8 mouse cellular contexts compared by ENCODE assay signal in the genomic region with DNA sequence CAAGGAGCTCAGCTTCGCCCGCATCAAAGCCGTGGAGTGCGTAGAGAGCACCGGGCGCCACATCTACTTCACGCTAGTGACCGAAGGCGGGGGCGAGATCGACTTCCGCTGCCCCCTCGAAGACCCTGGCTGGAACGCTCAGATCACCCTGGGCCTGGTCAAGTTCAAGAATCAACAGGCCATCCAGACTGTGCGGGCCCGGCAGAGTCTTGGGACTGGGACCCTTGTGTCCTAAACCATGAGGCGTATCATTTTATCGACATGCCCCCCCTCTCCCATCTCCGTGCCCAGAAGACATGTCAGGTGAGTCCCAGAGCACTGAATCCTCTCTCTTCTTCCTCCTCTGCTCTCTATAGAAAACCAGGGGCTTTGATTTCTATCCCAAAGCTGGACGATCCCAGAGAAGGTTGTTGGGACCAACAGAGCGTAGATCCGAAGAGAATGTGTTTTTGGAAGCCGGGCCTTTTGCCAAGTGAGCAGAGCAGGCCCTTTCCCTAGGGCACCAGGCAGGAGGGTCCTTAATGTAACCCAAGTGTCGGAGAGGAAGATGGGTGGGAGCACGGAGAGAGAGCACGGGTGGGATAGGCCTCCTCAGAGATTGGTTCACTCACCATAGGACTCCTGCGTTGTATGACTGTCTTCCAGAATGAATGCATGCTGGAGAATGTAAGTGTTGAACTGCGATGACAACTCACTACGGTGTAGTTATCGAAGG. TPM values are rescaled to one million over a fixed set of nuclear protein-coding genes. Genes with fewer than 3 reads are reported as not detected.
A peak's percentile ranks its signal among the peaks of the same experiment; 100 is the strongest.
DNase-seq lines count a peak whose midpoint lies in the region; ATAC-seq and TF ChIP-seq lines count a peak whose summit lies in the region.

No protein-coding gene starts in this region.

- H3K9me3 ChIP-seq in embryonic facial prominence, embryonic 14.5 days (ENCODE audit: control insufficient read depth, low read length) = no peaks in the 10 kb centered on the region
- no peaks in the 10 kb centered on the region for H3K9me3 ChIP-seq in limb, embryonic 10.5 days (replicated peaks)
- no peaks in the 10 kb centered on the region for H3K9me3 ChIP-seq in neural tube, embryonic 13.5 days

- no peak for TF ChIP-seq CTCF in liver, adult 2 months (IDR thresholded peaks at IDR 0.05; ENCODE audit: low read depth, low read length)

- peak overlapping the region; percentile 68 for H3K4me3 ChIP-seq in liver, adult 2 months (ENCODE audit: insufficient read depth, low read depth, low read length)
- H3K4me3 ChIP-seq in embryonic facial prominence, embryonic 14.5 days (ENCODE audit: low read depth, low read length) = peak overlapping the region; percentile 81
- peak overlapping the region; percentile 71 for H3K4me3 ChIP-seq in limb, embryonic 10.5 days
- H3K4me3 ChIP-seq in neural tube, embryonic 13.5 days = peak overlapping the region; percentile 53

- no peak for TF ChIP-seq POLR2A in liver, adult 2 months (IDR thresholded peaks at IDR 0.05; ENCODE audit: extremely low read depth, insufficient read depth, low read length)

- ATAC-seq in embryonic facial prominence, embryonic 14.5 days (ENCODE audit: low read depth) = no peak
- ATAC-seq in neural tube, embryonic 13.5 days (ENCODE audit: low read depth) = peak; percentile 29

- H3K4me2 ChIP-seq in embryonic facial prominence, embryonic 14.5 days (ENCODE audit: low read depth, low read length) = peak overlapping the region; percentile 73
- H3K4me2 ChIP-seq in neural tube, embryonic 13.5 days = peak overlapping the region; percentile 89

- WGBS in liver, adult 2 months = 34% methylated on average over 30 of the region's 30 CpGs
- WGBS in embryonic facial prominence, embryonic 14.5 days = 16% methylated on average over 27 of the region's 30 CpGs
- WGBS in limb, embryonic 10.5 days = 29% methylated on average over 30 of the region's 30 CpGs
- 27% methylated on average over 30 of the region's 30 CpGs for WGBS in neural tube, embryonic 13.5 days

- no peaks in the 10 kb centered on the region for H3K36me3 ChIP-seq in liver, adult 2 months (ENCODE audit: control insufficient read depth, insufficient read depth, low read length)
- H3K36me3 ChIP-seq in embryonic facial prominence, embryonic 14.5 days (ENCODE audit: control insufficient read depth, insufficient read depth, low read length) = peaks cover 18% of the 10 kb centered on the region
- peaks cover 13% of the 10 kb centered on the region for H3K36me3 ChIP-seq in limb, embryonic 10.5 days
- no peaks in the 10 kb centered on the region for H3K36me3 ChIP-seq in neural tube, embryonic 13.5 days

- DNase-seq in liver, adult 2 months (ENCODE audit: extremely low read depth, low read depth, low spot score) = no peak
- DNase-seq in liver = no peak
- DNase-seq in embryonic facial prominence, embryonic 14.5 days (ENCODE audit: low spot score) = no peak
- DNase-seq in limb, embryonic 10.5 days (ENCODE audit: low spot score) = no peak
- no peak for DNase-seq in cerebellum, adult 11-12 months
- no peak for DNase-seq in layer of hippocampus, postnatal 10 days (ENCODE audit: low spot score in 2 of 2)
- no peak for DNase-seq in spleen, postnatal 36 days (ENCODE audit: low spot score in 2 of 2)

- no peaks in the 10 kb centered on the region for H3K79me2 ChIP-seq in liver, adult 2 months (ENCODE audit: control insufficient read depth, insufficient read depth, low read length)

- H3K27me3 ChIP-seq in liver, adult 2 months (ENCODE audit: control insufficient read depth, insufficient read depth, low read length) = peaks cover 11% of the 10 kb centered on the region; the same call in 1 of the 2 replicates
- no peaks in the 10 kb centered on the region for H3K27me3 ChIP-seq in embryonic facial prominence, embryonic 14.5 days (replicated peaks; ENCODE audit: control insufficient read depth, insufficient read depth, low read length)
- peaks cover 25% of the 10 kb centered on the region for H3K27me3 ChIP-seq in limb, embryonic 10.5 days (ENCODE audit: low read depth, poor library complexity, severe bottlenecking)
- H3K27me3 ChIP-seq in neural tube, embryonic 13.5 days = 0 out of 2 replicates have a peak, but pooled peaks cover 4% of the 10 kb centered on the region

- H3K9ac ChIP-seq in liver, adult 2 months (ENCODE audit: low read depth, low read length) = peak overlapping the region; percentile 76
- H3K9ac ChIP-seq in embryonic facial prominence, embryonic 14.5 days (ENCODE audit: low read depth, low read length) = peak overlapping the region; percentile 94
- peak overlapping the region; percentile 84 for H3K9ac ChIP-seq in neural tube, embryonic 13.5 days

- no peak overlapping the region for H3K27ac ChIP-seq in liver, adult 2 months (replicated peaks; ENCODE audit: insufficient read depth, low read depth, low read length)
- peak overlapping the region; percentile 90 for H3K27ac ChIP-seq in embryonic facial prominence, embryonic 14.5 days (replicated peaks; ENCODE audit: low read depth, low read length)
- H3K27ac ChIP-seq in limb, embryonic 10.5 days = peak overlapping the region; percentile 93
- peak overlapping the region; percentile 76 for H3K27ac ChIP-seq in neural tube, embryonic 13.5 days (replicated peaks)

- no peaks in the 10 kb centered on the region for H3K4me1 ChIP-seq in liver, adult 2 months (ENCODE audit: control insufficient read depth, insufficient read depth, low read length)
- peaks cover 42% of the 10 kb centered on the region for H3K4me1 ChIP-seq in embryonic facial prominence, embryonic 14.5 days (ENCODE audit: control insufficient read depth, insufficient read depth, low read length)
- H3K4me1 ChIP-seq in limb, embryonic 10.5 days = peaks cover 63% of the 10 kb centered on the region
- H3K4me1 ChIP-seq in neural tube, embryonic 13.5 days (replicated peaks) = peaks cover 35% of the 10 kb centered on the region

RNA-seq across cellular contexts. Expression of a gene that starts 0.8 kb away (rescaled TPM):
- total RNA-seq in liver, adult 2 months (2014; rRNA removed) = 1.7 and 1.9 TPM in 2 replicates
- polyA plus RNA-seq in liver, adult 2 months (2012; rRNA removed) = 0.62 and 1.8 TPM in 2 replicates
- polyA plus RNA-seq in embryonic facial prominence, embryonic 14.5 days (2014; fragmentation: Nextera tagmentation; extraction: Ambion mirVana) = 80.1 and 90.4 TPM in 2 replicates
- 30.2 and 33.0 TPM in 2 replicates for polyA plus RNA-seq in limb, embryonic 10.5 days (2016; fragmentation: Nextera tagmentation; extraction: Ambion mirVana)
- 32.1 and 32.6 TPM in 2 replicates for polyA plus RNA-seq in neural tube, embryonic 13.5 days (2015; fragmentation: Nextera tagmentation; extraction: Ambion mirVana)
- total RNA-seq in layer of hippocampus, postnatal 10 days (2021) = 10 to 100 TPM; 12.3 to 12.7 TPM

RNA-seq across cellular contexts. Expression of a gene that starts 12.5 kb away (rescaled TPM):
- total RNA-seq in liver, adult 2 months (2014; rRNA removed) = 0.46 TPM in 1 of 2 replicates, not detected in the other
- polyA plus RNA-seq in liver, adult 2 months (2012; rRNA removed) = 0.14 TPM in 1 of 2 replicates, not detected in the other
- polyA plus RNA-seq in embryonic facial prominence, embryonic 14.5 days (2014; fragmentation: Nextera tagmentation; extraction: Ambion mirVana) = 637 and 738 TPM in 2 replicates
- polyA plus RNA-seq in limb, embryonic 10.5 days (2016; fragmentation: Nextera tagmentation; extraction: Ambion mirVana) = 8.3 and 12.7 TPM in 2 replicates
- 15.0 and 31.7 TPM in 2 replicates for polyA plus RNA-seq in neural tube, embryonic 13.5 days (2015; fragmentation: Nextera tagmentation; extraction: Ambion mirVana)
- total RNA-seq in layer of hippocampus, postnatal 10 days (2021) = not detected

RNA-seq across cellular contexts. Expression of a gene that starts 46.9 kb away (rescaled TPM):
- total RNA-seq in liver, adult 2 months (2014; rRNA removed) = 11.9 and 12.2 TPM in 2 replicates
- 12.1 and 13.7 TPM in 2 replicates for polyA plus RNA-seq in liver, adult 2 months (2012; rRNA removed)
- 112 and 119 TPM in 2 replicates for polyA plus RNA-seq in embryonic facial prominence, embryonic 14.5 days (2014; fragmentation: Nextera tagmentation; extraction: Ambion mirVana)
- 46.3 and 54.4 TPM in 2 replicates for polyA plus RNA-seq in limb, embryonic 10.5 days (2016; fragmentation: Nextera tagmentation; extraction: Ambion mirVana)
- 28.0 and 30.6 TPM in 2 replicates for polyA plus RNA-seq in neural tube, embryonic 13.5 days (2015; fragmentation: Nextera tagmentation; extraction: Ambion mirVana)
- total RNA-seq in layer of hippocampus, postnatal 10 days (2021) = 10 to 100 TPM; 82.2 to 91.4 TPM

RNA-seq across cellular contexts. Expression of a gene that starts 51.6 kb away (rescaled TPM):
- 0.54 and 0.55 TPM in 2 replicates for total RNA-seq in liver, adult 2 months (2014; rRNA removed)
- polyA plus RNA-seq in liver, adult 2 months (2012; rRNA removed) = 3.4 and 6.4 TPM in 2 replicates
- polyA plus RNA-seq in embryonic facial prominence, embryonic 14.5 days (2014; fragmentation: Nextera tagmentation; extraction: Ambion mirVana) = 16.6 and 21.7 TPM in 2 replicates
- polyA plus RNA-seq in limb, embryonic 10.5 days (2016; fragmentation: Nextera tagmentation; extraction: Ambion mirVana) = 5.1 and 6.0 TPM in 2 replicates
- 0.40 and 0.73 TPM in 2 replicates for polyA plus RNA-seq in neural tube, embryonic 13.5 days (2015; fragmentation: Nextera tagmentation; extraction: Ambion mirVana)
- total RNA-seq in layer of hippocampus, postnatal 10 days (2021) = 1 to 10 TPM in 1 of 2 experiments, under 1 TPM in 1; 0.64 to 1.1 TPM

Comparison
In these comparisons a context has a peak if more than half of its experiments do, and no peak if none do; other contexts are left out.
1. RNA of a gene that starts 0.8 kb away (polyA plus RNA-seq): 80.1 to 90.4 TPM in embryonic facial prominence, embryonic 14.5 days, 30.2 to 33.0 TPM in limb, embryonic 10.5 days and 32.1 to 32.6 TPM in neural tube, embryonic 13.5 days; 0.62 to 1.8 TPM in liver, adult 2 months; every median in the first group is over 10 times any median in the second.
2. RNA of a gene that starts 12.5 kb away (polyA plus RNA-seq): 637 to 738 TPM in embryonic facial prominence, embryonic 14.5 days; 15.0 to 31.7 TPM in neural tube, embryonic 13.5 days, 8.3 to 12.7 TPM in limb, embryonic 10.5 days and 0.14 TPM in liver, adult 2 months; every median in the first group is over 10 times any median in the second.
3. Peak in every context shown above with its lines, with median percentiles within 50 percentile points of each other: H3K4me3 ChIP-seq and H3K9ac ChIP-seq.